Mouse (Mus musculus) lung, embryonic 14.5 days (tissue): ENCODE measurements at regions not wholly inside any gene's neighbourhood (a gene's known extent, or its start where the extent isn't known, plus 50 kb on each side); places are given as distances from the start of the nearest gene placed in this dataset.
A peak's percentile ranks its signal among the peaks of the same experiment; 100 is the strongest.

Experiments
- ATAC-seq: fragments of 200-750 bp; cut with Nextera tagmentation; 2 replicates; pipeline ENCODE4 v1.8.0; 2017; ENCODE audit warnings: mild to moderate bottlenecking, moderate TSS enrichment, moderate library complexity; ENCODE audit not compliant: insufficient read depth
- DNase-seq: peaks from one replicate; pipeline ENCODE4 v3.0.0-alpha.2; 2015
- H3K27ac ChIP-seq: fragments of 300-500 bp; sonication (generic); 2 replicates; pipeline ENCODE4 v1.5.1; 2014; ENCODE audit warnings: low read depth, mild to moderate bottlenecking, moderate library complexity
- H3K27me3 ChIP-seq: fragments of 300-500 bp; sonication (generic); 2 replicates; pipeline ENCODE4 v1.6.1; 2014; ENCODE audit warnings: low read length, control low read depth; ENCODE audit not compliant: insufficient read depth
- H3K36me3 ChIP-seq: fragments of 300-500 bp; sonication (generic); 2 replicates; pipeline ENCODE4 v1.6.1; 2014; ENCODE audit warnings: control low read depth; ENCODE audit not compliant: insufficient read depth
- H3K4me1 ChIP-seq: fragments of 300-500 bp; sonication (generic); 2 replicates; pipeline ENCODE4 v1.6.1; 2014; ENCODE audit warnings: antibody characterized with exemption, control low read depth; ENCODE audit not compliant: insufficient read depth
- H3K4me2 ChIP-seq: fragments of 300-500 bp; sonication (generic); 2 replicates; pipeline ENCODE4 v1.6.1; 2014; ENCODE audit warnings: mild to moderate bottlenecking
- H3K4me3 ChIP-seq: fragments of 300-500 bp; sonication (generic); 2 replicates; pipeline ENCODE4 v1.5.1; 2014; ENCODE audit warnings: low read depth, low read length
- H3K9ac ChIP-seq: fragments of 300-500 bp; sonication (generic); 2 replicates; pipeline ENCODE4 v1.6.1; 2014
- H3K9me3 ChIP-seq: fragments of 300-500 bp; sonication (generic); 2 replicates; pipeline ENCODE4 v1.6.1; 2016; ENCODE audit warnings: low read depth, low read length, control low read depth
- CTCF ChIP-seq: IDR thresholded peaks from 2 replicates; pipeline ENCODE4 v1.5.1; 2016; ENCODE audit warnings: antibody characterized with exemption, low read depth
- WGBS: fragments of 180-500 bp; shearing (Covaris S2); extraction: QIAGEN DNeasy Blood & Tissue Kit; methylation state at CpG from one replicate; pipeline ENCODE4 v1.1.7; 2014; 5-methylcytosine and 5-hydroxymethylcytosine counted together

DNA sequence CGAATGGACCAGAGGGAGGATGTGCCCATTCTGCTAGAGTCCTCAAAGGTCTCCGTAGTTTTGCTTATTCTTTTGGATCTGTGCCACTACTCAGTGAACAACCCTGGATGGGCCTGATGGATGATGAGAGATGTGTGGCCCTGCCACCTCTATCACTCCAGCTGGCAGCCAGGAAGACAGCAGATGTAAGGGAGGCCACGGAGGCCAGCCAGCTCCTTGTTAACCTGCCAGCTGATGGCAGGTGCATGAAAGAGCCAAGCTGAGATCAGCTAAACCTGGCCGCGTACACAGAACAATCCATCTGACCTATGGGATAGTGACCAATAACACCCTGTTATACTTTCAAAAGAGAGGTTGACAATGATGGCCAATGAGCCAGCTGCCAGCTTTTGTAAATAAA is 352.6 kb downstream of the Etnk1 start:
- no peaks in the 10 kb centered on the region for H3K27me3 ChIP-seq
- 60% methylated on average over 5 of the region's 5 CpGs for WGBS
- no peak overlapping the region for H3K4me2 ChIP-seq
- H3K4me3 ChIP-seq, result no peak overlapping the region
- no peak overlapping the region for H3K27ac ChIP-seq
- no peak overlapping the region for H3K9ac ChIP-seq
- H3K9me3 ChIP-seq, result no peaks in the 10 kb centered on the region
- ATAC-seq (no peak), DNase-seq (no peak)
- H3K36me3 ChIP-seq, result no peaks in the 10 kb centered on the region
- H3K4me1 ChIP-seq, result no peaks in the 10 kb centered on the region
- no peak for TF ChIP-seq CTCF

DNA sequence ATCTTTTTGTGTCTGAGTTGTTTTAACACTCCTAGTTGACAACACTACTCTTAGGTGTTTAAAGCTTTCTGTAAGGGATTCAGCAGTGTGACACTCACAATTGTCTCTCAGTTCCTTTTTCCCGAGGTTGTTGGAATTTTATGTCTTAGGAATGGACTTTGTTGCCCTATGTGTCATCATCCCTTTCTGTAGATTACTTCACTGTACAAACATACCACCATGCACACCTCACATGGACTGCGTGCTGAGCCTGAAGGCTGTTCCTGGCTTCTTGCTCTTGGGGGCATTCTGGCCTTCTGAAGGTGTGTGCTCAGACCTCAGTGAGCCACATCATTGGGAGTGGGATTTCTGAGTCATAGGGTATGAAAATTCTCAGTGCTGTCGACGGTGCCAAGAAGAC is 358.1 kb downstream of the Etnk1 start:
- no peaks in the 10 kb centered on the region for H3K27me3 ChIP-seq
- DNase-seq (no peak), ATAC-seq (no peak)
- peaks cover 3% of the 10 kb centered on the region; the same call in 1 of the 2 replicates for H3K4me1 ChIP-seq
- TF ChIP-seq CTCF, result no peak
- no peak overlapping the region for H3K27ac ChIP-seq
- H3K4me2 ChIP-seq, result no peak overlapping the region
- H3K36me3 ChIP-seq, result no peaks in the 10 kb centered on the region
- WGBS, result 81% methylated on average over 4 of the region's 4 CpGs
- H3K4me3 ChIP-seq, result no peak overlapping the region
- no peaks in the 10 kb centered on the region for H3K9me3 ChIP-seq
- H3K9ac ChIP-seq, result no peak overlapping the region

DNA sequence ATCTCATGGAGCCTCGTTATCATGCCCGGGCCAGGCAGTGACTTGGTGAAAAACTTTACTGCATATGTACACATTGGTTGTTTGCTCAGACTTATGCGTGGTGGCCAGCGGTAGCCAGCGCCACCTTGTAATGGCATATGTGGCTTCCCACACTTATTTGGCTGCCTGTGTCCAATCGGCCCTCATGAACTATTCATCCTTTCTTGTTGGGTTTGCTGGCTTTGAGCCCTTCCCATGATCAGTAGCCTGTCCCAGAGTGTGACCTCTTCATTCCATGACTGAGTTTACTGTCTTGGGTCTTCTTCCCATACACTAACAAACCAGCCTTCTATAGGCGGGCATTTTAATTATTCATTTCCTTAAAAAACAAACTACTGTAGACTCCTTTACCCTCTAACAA is 361.9 kb downstream of the Etnk1 start:
- Histone ChIP-seq H3K4me1 (peaks cover 9% of the 10 kb centered on the region; the same call in 1 of the 2 replicates), H3K27me3 (peaks cover 6% of the 10 kb centered on the region; the same call in 1 of the 2 replicates), H3K36me3 (no peaks in the 10 kb centered on the region), H3K27ac (no peak overlapping the region), H3K4me2 (no peak overlapping the region), H3K9me3 (no peaks in the 10 kb centered on the region), H3K9ac (no peak overlapping the region), H3K4me3 (no peak overlapping the region)
- no peak for DNase-seq
- no peak for ATAC-seq
- WGBS, result 86% methylated on average over 7 of the region's 7 CpGs
- TF ChIP-seq CTCF, result no peak

DNA sequence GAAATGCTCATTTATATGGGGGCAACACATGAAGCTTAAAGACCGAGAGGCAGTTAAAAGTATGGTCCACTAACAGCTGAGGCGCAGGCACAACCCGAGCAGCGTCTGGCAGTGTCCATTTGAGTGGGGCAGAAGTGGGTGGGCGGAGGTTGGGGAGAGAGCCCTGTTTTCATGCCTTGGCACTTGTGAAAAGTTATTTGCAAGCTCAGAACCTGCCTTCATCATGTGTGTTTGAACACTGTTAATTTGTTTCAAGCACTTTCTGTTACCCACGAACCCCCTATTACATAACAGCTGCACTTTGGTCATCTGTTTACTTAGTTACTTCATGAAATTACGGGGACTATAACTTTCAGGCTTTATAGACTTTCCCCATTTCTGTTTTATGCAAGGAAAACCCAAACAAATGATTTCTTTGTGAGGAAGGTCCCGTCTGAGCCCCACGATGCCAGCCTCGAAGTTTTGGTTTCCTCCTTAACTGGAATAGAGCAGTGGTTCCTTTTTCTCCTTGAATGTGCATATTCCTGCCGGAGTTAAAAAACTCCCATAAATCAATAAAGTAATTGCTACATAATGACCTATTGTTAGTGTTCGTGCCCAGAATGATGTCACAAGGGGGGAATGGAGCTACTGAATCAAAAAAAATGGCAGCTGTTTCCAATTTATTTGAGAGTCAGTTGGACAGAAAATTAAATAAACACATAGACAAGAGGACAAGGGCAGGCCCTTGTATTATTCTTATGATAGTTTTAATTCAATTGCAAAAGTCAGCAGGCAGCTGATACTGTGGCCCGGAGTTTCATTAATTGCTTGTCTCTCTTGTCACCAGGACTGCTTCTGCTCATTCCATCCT is 363.6 kb downstream of the Etnk1 start:
- Histone ChIP-seq H3K27me3 (peaks cover 6% of the 10 kb centered on the region; the same call in 1 of the 2 replicates), H3K9ac (no peak overlapping the region), H3K9me3 (no peaks in the 10 kb centered on the region), H3K4me1 (peaks cover 9% of the 10 kb centered on the region; the same call in 1 of the 2 replicates), H3K4me3 (no peak overlapping the region), H3K36me3 (no peaks in the 10 kb centered on the region), H3K4me2 (peak overlapping the region; percentile 24; the same call in 1 of the 2 replicates), H3K27ac (peak overlapping the region; percentile 79)
- no peak for TF ChIP-seq CTCF
- peak; percentile 43; the same call in 1 of the 2 replicates for ATAC-seq
- peak; percentile 75 for DNase-seq
- WGBS, result 27% methylated on average over 13 of the region's 13 CpGs

DNA sequence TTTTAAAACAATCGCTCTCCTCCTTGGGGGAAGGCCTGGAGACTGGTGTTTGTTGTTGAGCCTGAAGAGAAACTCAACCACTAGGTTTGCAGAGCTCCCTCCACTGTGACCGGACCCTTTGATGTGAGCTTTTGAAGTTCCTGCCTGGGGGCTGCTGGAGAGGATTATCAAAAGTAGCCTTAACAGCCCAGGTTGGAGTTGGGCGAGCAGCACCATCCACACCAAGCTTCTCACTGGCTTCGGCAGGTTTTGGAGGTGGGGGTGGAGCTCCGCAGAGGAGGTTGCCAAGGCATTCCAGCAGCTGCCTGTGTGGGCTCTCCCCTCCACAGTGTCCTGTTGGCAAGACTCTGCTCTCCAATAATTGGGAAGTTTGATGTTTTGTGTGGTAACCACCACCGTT is 364.5 kb downstream of the Etnk1 start:
- peak; percentile 58 for DNase-seq
- Histone ChIP-seq H3K27me3 (peaks cover 6% of the 10 kb centered on the region; the same call in 1 of the 2 replicates), H3K4me3 (no peak overlapping the region), H3K27ac (peak overlapping the region; percentile 58; the same call in 1 of the 2 replicates), H3K36me3 (no peaks in the 10 kb centered on the region), H3K9ac (no peak overlapping the region), H3K4me2 (no peak overlapping the region), H3K9me3 (no peaks in the 10 kb centered on the region), H3K4me1 (peaks cover 9% of the 10 kb centered on the region; the same call in 1 of the 2 replicates)
- no peak for TF ChIP-seq CTCF
- 17% methylated on average over 6 of the region's 6 CpGs for WGBS
- peak; percentile 76; the same call in 1 of the 2 replicates for ATAC-seq

DNA sequence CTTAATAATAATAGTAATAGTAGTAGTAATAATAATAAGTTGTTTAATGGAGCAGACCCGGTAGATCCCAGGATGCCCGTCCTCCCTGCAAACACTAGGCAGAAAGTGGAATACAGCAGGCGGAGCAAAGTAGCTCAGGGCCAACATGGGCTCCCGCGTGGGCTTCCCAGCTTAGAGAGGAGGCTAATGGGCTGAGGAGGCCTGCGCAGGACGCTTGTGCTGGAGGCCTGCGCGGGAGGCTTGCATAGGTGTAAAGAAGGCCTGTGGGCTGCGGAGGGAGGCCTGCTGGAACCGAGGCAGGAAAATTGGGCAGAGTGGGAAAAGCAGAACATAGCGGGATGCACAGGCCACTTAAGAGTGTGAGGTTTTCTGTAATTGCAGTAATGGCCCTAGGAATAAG is 365.4 kb downstream of the Etnk1 start:
- H3K4me1 ChIP-seq, result peaks cover 9% of the 10 kb centered on the region; the same call in 1 of the 2 replicates
- ATAC-seq (no peak), DNase-seq (no peak)
- no peak for TF ChIP-seq CTCF
- H3K27ac ChIP-seq, result no peak overlapping the region
- H3K4me3 ChIP-seq, result no peak overlapping the region
- WGBS, result 88% methylated on average over 12 of the region's 12 CpGs
- no peak overlapping the region for H3K4me2 ChIP-seq
- H3K9ac ChIP-seq, result no peak overlapping the region
- H3K27me3 ChIP-seq, result peaks cover 6% of the 10 kb centered on the region; the same call in 1 of the 2 replicates
- H3K9me3 ChIP-seq, result no peaks in the 10 kb centered on the region
- no peaks in the 10 kb centered on the region for H3K36me3 ChIP-seq

DNA sequence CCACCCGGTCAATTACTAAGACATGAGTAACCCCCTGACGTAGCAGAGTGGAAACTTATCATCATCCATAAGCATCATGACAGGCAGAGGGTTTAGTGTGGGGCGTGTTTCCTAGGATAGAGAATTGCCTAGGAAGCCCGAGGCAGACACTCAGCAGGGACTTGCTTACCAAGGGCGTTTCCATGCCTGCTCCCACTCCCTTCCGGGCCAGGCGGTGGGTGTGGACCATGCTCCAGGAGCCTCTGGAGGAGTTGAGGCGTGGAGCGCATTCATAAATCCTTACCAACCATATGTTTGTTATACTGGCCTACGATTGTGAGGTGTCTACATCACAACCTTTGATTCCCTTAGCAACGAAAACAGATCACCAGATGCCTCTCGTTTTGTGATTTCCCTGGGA is 368.2 kb downstream of the Etnk1 start:
- WGBS, result 61% methylated on average over 12 of the region's 12 CpGs
- Histone ChIP-seq H3K4me2 (no peak overlapping the region), H3K36me3 (no peaks in the 10 kb centered on the region), H3K9ac (no peak overlapping the region), H3K27me3 (peaks cover 6% of the 10 kb centered on the region; the same call in 1 of the 2 replicates), H3K4me3 (no peak overlapping the region), H3K9me3 (no peaks in the 10 kb centered on the region), H3K4me1 (peaks cover 4% of the 10 kb centered on the region; the same call in 1 of the 2 replicates), H3K27ac (no peak overlapping the region)
- DNase-seq (peak; percentile 13), ATAC-seq (no peak)
- no peak for TF ChIP-seq CTCF
